Mouse (Mus musculus): ENCODE measurements around the gene Plk5.
A peak's percentile ranks its signal among the peaks of the same experiment; 100 is the strongest.

The Plk5 gene

GRCm38 (mm10) chr10:80386735-80387471, 30.6 kb downstream of the Plk5 start:
- DNase-seq (ENCODE audit: low read depth, low spot score), result no peak

DNA sequence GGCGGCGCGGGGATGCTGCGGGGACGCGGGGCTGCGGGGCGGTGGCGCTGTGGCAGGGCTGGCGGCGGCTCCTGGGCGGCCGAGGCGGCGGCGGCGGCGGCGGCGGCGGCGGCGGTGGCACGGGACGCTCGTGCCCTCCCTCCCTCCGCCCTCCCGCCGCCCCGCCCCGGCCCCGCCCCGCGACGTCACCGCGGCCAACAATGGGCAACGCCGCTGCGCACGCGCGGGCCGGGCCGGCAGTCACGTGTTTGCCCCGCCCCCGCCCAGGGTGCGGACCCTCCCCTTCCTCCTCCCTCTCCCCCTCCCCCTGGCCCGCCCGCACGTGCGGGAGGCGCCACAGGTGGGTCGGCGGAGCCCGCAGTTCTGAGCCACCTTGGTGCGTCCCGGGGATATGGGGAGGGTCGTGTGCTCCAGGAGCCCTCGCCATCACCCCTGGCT, 31.3 kb downstream of the Plk5 start, which contains the start of gene Mex3d:
Gene Mex3d, minus strand, starts transcription at position 138 of the 438 bp plus-strand sequence.
- no peak for DNase-seq (ENCODE audit: low read depth, low spot score)

GRCm38 (mm10) chr10:80388731-80389130, 32.5 kb downstream of the Plk5 start:
- DNase-seq (ENCODE audit: low read depth, low spot score), result no peak

GRCm38 (mm10) chr10:80389185-80389708, 33.0 kb downstream of the Plk5 start:
- no peak for DNase-seq (ENCODE audit: low read depth, low spot score)

DNA sequence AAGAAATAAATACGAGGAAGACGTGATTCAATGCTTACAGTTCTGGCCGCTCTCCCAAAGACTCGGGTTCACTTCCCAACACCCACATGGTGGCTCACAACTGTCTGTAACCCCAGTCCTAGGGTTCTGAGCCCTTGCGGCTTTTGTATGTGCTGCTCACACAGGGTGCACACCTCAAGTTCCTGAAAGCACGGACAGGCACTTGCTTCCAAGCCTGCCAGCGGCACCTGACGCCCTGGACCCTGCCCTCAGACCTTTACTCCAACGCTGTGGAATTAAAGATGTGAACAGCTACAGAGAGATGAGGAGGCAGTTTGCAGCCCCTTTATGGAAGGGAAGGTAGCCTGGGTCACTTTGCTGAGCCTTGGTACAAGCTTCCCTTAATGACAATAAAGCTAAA, 34.4 kb downstream of the Plk5 start:
- DNase-seq (ENCODE audit: low read depth, low spot score), result no peak

- DNase-seq (ENCODE audit: low read depth, low spot score), result no peak
Measured at GRCm38 (mm10) chr10:80392687-80393086, 36.4 kb downstream of the Plk5 start.

GRCm38 (mm10) chr10:80395025-80395627, 38.9 kb downstream of the Plk5 start:
- DNase-seq (ENCODE audit: low read depth, low spot score), result no peak

GRCm38 (mm10) chr10:80396822-80397523, 40.7 kb downstream of the Plk5 start:
- DNase-seq (ENCODE audit: low read depth, low spot score), result no peak

DNA sequence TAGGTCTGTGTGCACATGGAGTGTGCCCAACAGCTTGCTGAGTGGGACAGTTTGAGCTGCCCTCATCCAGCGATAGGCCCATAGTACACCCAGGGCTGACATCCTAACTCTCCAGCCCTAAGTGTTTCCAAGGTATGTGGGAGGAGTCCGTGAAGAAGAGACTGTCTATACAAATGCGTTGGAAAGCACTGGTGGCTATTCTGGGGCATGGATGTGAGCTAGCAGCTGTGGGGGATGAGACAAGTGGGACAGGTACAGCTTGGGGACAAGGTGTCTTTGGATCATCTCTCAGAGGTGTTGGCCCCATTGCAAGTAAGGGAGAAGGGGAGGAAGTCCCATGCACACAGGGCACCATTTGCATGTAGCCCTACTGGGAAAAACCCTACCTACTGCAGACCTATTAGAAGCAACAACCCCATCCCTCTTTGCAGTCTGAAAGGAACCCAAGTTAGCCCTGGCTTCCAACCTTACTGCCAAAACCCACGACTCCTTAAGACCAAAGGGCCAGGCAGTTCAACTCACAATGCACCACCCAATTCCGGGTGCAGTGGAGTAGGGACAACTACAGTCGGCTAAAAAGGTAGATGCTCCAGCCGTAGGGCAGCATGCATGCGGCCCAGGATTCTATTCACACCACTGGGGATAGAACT, 41.4 kb downstream of the Plk5 start:
- no peak for DNase-seq (ENCODE audit: low read depth, low spot score)

DNA sequence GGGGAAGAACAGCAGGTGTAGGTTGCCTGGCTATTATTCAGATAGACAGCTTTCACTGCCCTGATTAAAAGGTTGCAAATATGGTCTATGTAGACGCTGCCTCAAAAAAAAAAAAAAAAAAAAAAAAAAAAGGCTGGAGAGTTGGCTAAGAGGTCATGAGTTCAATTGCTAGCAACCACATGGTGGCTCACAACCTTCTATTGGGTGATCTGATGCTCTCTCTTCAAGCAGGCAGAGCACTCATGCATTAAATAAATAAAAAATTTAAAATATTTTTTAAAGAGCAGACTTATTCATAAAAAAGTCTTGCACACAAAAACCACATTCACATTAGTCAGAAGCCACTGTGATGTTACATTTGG, 41.9 kb downstream of the Plk5 start:
- no peak for DNase-seq (ENCODE audit: low read depth, low spot score)

- DNase-seq (ENCODE audit: low read depth, low spot score), result peak; percentile 96
Measured at GRCm38 (mm10) chr10:80398719-80399190, 42.5 kb downstream of the Plk5 start.

- peak; percentile 100 for DNase-seq (ENCODE audit: low read depth, low spot score)
Measured at GRCm38 (mm10) chr10:80399191-80399972, 43.1 kb downstream of the Plk5 start, which contains the start of gene Mbd3. TSS of gene Mbd3 (minus strand) at chr10:80399550.

- no peak for DNase-seq (ENCODE audit: low read depth, low spot score)
Measured at GRCm38 (mm10) chr10:80399973-80400703, 43.9 kb downstream of the Plk5 start.

DNA sequence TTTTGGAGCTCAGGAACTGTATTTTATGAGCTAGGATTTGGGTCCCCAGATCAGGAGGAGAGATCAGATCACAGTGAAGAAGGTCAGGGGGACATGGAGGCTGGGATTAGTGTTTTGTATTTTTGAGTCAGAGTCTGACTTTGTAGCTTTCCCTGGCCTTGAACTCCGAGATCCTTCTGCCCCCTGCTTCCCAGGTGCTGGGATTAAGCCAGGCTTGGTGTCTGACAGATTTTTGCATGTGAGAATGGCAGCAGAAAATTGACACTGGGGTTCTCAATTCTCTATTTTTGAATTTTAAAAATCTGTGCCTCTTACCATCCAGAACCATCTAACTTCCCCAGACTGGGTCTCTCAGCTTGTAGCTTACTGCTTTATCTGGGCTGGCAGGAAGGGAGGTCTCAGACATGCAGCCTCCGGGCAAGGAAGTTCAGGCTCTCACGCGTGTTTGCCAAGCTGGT, 44.5 kb downstream of the Plk5 start:
- no peak for DNase-seq (ENCODE audit: low read depth, low spot score)

DNA sequence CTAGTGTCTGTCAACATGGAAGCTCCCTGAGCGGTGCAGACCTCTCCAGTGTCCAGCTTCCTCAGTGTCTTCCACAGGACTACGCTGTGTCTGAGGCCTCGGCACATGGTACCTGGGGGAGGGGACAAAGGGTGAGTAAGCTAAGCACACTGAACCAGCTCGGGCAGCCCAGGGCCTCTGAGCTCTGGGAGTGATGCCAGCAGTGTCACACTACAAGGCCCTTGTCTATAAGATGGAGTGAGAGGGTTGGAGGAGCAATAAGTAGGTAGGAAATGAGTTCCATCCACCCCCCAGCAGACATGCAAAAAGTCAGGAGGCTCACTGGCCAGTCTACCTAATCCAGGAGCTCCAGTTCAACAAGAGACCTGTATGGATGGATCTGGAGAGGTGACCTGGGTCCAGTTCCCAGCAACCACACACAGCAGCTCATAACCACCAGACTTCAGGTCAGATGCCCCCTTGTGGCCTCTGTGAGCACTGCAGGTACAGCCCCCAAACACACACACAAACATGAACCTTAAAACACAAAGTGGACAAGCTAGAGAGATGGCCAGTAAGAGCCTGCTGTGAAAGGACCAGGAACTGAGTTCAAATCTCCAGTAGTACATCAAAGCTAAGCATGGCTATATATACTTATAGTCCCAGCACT, 46.9 kb downstream of the Plk5 start:
- DNase-seq (ENCODE audit: low read depth, low spot score), result no peak

- no peak for DNase-seq (ENCODE audit: low read depth, low spot score)
Measured at GRCm38 (mm10) chr10:80405481-80406173, 49.4 kb downstream of the Plk5 start.

DNA sequence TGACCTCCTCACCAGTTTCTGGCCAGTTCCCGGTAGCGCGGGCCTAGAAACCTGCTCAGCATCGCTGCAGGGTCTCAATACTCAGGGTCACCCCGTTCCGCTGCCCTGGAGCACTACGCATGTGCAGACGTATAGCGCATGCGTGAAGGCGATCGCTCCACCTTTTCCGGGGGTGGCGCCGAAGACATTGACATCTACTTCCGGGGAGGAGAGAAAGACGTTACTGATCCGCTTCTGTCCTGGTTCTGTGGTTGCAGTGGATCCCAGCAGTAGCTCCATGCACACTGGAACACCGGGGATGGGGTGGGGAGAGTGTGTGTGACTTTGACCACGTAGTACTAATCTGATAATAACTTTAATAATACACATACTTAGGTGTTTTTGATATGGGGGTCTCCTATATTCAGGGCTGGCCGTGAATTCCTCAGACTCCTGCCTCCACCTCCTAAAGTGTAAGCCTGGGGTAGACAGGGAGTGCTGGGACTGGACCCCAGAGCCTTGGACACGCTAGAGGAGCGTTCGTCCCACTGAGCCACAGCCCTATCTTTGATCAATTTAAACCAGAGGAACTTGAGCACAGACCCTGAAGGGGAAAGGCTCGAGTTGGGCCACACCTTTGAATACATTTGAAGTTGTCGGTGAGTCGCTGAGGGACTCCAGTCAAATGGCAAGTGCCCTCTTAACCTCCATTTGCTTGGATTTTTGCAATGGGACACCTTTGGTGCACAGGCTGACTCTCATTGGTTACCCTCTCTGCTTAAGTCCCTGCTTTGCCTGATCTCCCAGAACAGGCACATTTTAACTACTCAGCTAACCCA, 50.6 kb downstream of the Plk5 start, which contains the start of gene Uqcr11:
Gene Uqcr11, minus strand, starts transcription at position 147 of the 818 bp plus-strand sequence.
- DNase-seq (ENCODE audit: low read depth, low spot score), result peak; percentile 87

- no peak for DNase-seq (ENCODE audit: low read depth, low spot score)
Measured at GRCm38 (mm10) chr10:80407924-80408323, 51.7 kb downstream of the Plk5 start.
